Mouse (Mus musculus) left cerebral cortex, adult 2 months (tissue): ENCODE measurements at regions not wholly inside any gene's neighbourhood (a gene's known extent, or its start where the extent isn't known, plus 50 kb on each side); places are given as distances from the start of the nearest gene placed in this dataset.

Experiments used
- DNase-seq, 2 experiments: peaks; one replicate each; pipeline ENCODE4 v3.0.0; 2021 to 2022; ENCODE audit warnings: low spot score in 2 of 2, mixed read lengths in 1 of 2; ENCODE audit errors: extremely low spot score in 1 of 2
- H3K27ac ChIP-seq: fragments of 200-600 bp; 2 replicates; pipeline ENCODE4 v1.8.1; 2022
- H3K4me3 ChIP-seq: fragments of 200-600 bp; 2 replicates; pipeline ENCODE4 v1.8.1; 2022
- CTCF ChIP-seq: fragments of 200-600 bp; IDR thresholded peaks from 2 replicates; pipeline ENCODE4 v1.8.1; 2022; ENCODE audit warnings: antibody characterized with exemption, mild to moderate bottlenecking, moderate library complexity
- intact Hi-C: fragments of 180-260 bp; cut with DNase I; formaldehyde crosslinking; loops from one replicate; pipeline ENCODE4 v1.15.1; 2025

DNA sequence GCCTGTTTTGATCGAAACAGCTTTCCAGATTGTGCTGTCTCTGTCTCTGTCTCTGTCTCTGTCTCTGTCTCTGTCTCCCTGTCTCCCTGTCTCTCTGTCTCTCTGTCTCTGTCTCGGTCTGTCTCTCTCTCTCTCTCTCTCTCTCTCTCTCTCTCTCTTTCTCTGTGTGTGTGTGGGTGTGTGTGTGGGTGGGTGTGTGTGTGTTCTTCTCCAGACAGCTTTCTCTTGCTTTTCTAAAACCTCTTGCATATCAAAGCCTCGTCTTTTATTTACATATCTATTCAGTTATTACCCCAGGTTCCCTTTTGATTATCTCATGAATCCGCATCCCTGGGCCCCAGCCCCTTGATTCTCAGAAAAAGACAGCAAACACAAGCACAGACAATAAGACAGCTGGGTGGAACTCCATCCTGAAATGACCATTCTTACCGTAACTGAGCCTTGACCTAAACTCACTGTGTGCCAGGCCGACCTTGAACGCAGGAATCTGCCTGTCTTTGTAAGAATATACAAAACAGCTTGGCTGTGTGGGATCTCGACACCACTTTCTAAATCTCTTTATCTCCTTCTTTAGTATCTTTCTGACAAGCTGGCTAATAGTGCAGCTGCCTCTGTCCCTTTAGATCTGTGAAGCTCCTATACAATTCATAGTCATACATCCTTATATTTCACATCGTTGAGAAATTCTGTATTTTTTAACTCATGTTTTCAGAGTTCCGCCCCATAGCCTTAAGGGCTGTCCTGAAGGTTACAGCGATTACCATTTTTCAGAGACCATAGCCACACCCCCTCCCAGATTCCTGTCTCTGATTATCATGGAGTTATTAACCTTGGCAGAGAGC, 141.3 kb downstream of the Rnd3 start:
- DNase-seq = no peak
- no peak for TF ChIP-seq CTCF
- Histone ChIP-seq H3K4me3 (no peak overlapping the region), H3K27ac (no peak overlapping the region)
- intact Hi-C loops = no loop called here

DNA sequence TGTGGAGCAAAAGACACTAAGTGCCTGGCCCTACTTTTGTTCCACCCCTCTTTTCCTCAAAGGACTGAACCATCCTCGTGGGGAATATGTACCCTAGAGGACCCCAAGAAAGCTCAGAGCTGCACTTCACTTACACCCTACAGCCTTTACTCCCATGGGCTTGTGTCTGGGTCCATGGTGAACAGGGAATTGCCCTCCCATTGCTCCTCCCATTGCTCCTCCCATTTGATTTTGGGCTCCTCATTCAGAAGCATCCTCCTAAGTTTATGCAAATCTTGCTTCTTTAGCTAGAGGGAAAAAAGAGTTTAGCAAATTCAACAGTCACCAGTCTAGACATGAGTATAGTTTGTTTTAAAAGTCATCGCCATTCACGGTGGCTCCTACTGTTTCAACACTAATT, 142.1 kb downstream of the Rnd3 start:
- no peak for DNase-seq

DNA sequence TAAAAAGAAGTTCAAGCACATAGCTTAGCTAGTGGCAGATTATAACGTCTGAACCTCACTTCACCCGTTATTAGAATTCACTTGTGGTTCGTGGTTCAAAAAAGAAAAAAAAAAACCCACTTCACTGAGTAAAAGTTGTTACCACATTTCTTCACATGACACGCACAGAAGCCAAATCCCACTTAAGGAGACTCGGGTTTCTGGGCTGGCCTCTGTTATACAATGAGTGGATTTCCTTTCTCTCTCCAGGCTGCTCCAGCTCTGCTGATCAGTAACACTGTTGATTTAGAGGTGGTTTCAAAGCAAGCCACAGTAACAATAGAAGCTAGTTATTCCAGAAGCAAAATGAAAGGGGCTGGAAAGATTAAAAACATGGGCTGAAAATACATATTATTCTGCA, 147.4 kb downstream of the Rnd3 start:
- TF ChIP-seq CTCF = no peak
- intact Hi-C loops = no loop called here
- DNase-seq = no peak
- Histone ChIP-seq H3K27ac (no peak overlapping the region), H3K4me3 (no peak overlapping the region)

More for the DNA sequence above, 142.1 kb downstream of the Rnd3 start:
- Histone ChIP-seq H3K27ac (no peak overlapping the region), H3K4me3 (no peak overlapping the region)
- no peak for TF ChIP-seq CTCF
- intact Hi-C loops = no loop called here

DNA sequence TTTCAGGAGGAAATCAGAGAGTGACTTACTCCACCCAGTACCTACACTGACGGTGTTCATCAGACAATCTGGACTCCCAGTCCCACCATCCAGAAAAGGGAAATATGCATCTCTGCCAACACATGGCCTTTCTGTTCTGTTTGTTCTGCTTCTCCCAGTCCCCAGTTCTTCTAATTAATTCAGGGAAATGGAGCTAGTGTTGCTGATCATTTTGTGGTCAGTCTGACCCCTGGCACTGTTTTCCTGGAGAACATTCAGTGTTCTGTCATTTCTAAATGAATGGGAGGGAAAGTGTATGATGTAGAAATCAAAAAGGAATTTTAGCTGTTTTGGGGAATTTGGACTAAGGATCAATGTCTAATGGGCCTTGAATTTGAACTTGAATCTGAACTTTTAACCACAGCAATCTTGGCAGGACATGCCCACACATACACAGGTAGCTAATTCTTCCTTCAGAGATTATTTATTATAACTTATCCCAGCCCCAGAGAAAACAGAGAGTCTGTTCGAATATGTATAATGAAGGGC, 165.0 kb downstream of the Rnd3 start:
- H3K4me3 ChIP-seq = no peak overlapping the region
- DNase-seq = no peak
- intact Hi-C loops = no loop called here
- no peak for TF ChIP-seq CTCF
- no peak overlapping the region for H3K27ac ChIP-seq

DNA sequence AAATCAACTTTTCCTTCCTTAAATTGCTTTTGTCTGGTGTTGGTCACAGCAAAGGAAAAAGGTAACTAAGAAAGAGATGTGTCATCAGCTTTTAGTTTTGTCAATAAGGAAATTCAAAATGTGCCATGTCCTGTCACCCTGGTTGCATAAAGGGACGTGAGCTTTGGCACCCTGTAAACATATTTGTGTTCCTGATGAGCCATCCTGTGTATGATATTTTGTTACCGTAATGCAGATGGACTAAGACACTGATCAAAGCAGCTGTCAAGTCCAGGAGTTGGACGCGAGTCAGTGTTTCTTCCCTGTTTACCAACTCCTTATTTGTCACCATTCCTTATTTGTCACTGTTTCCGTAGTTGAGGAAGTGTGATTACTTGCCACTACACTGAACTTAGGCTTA, 166.3 kb downstream of the Rnd3 start:
- DNase-seq = no peak
- intact Hi-C loops = no loop called here
- no peak overlapping the region for H3K4me3 ChIP-seq
- TF ChIP-seq CTCF = no peak
- H3K27ac ChIP-seq = no peak overlapping the region

DNA sequence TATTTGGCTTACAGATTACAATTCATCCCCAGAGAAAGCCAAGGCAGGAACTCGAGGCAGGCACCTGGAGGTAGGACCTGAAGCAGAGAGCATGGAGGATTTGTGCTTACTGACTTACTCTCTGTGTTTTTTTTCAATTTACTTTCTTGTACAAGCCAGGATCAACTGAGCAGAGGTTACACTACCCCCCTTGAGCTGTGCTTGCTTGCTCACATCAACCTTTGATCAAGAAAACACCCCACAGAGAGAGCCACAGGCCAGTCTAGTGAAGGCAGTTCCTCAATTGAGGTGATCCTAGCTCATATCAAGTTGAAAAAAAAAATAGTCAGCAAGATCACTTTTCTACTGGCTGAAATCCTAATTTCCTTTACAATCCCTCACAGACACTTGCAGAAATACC, 170.6 kb downstream of the Rnd3 start:
- intact Hi-C loops = loop anchor here (10.0 kb wide), 1 partner anchor 674 kb away; no protein-coding TSS in a partner anchor
- Histone ChIP-seq H3K27ac (no peak overlapping the region), H3K4me3 (no peak overlapping the region)
- no peak for TF ChIP-seq CTCF
- DNase-seq = no peak

DNA sequence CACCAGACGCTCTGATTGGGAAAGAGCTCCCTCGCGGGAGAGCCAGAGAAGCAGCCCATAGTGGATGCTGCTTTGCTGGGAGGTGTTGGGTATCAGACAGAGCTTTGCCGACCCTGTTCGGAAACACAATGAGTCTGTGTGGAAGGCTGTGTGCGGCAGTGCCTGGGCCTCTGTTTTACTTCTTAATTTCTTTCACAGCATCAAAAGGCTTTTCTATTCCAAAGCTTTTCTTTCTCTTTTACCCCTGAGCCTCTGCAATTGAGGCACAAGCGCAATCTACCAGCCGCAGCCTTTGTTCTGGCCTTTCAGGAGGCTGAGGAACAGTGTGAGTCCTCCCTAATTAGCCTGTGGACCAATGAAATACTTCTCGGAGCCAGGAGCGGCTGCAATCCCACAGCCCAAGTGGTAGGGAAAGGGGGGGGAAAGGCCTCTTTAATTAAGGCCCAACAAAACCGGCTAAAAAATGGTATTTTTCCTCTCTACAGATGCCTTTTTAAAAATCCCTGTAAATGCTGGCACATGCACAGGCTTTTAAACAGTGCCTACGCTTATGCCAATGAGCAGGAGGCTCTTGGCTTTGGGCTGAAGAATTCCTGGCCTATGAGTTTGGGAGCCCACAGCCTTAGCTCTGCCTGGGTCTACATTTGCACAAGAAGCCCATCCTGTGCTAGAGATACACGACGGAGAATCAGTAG, 177.6 kb downstream of the Rnd3 start:
- no peak for TF ChIP-seq CTCF
- Histone ChIP-seq H3K4me3 (no peak overlapping the region; the same call in 1 of the 2 replicates), H3K27ac (no peak overlapping the region)
- DNase-seq = peak; percentile 18 to 44
- intact Hi-C loops = loop anchor here (2.0 to 10.0 kb wide), 2 partner anchors 176 to 666 kb away; no protein-coding TSS in a partner anchor

DNA sequence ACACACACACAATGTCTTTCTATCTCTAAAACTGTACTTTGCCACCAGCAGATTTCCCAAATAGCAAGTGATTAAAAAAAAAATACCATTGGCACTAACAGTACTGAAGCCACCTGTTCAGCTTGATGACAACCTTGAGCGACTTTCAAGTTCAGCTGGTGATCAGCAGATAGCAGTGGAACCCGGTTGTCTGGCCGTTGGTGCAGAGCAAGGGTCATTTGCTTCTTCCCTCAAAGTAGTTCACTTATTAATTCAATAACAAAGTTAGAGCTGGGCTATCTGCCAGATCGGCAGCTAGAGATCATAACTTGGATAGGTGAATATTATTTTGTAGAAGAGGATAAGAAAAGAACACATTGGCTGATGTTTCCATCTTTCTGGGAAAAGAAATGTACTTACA, 180.5 kb downstream of the Rnd3 start:
- no peak for DNase-seq
- intact Hi-C loops = no loop called here
- Histone ChIP-seq H3K4me3 (no peak overlapping the region), H3K27ac (no peak overlapping the region)
- TF ChIP-seq CTCF = no peak

DNA sequence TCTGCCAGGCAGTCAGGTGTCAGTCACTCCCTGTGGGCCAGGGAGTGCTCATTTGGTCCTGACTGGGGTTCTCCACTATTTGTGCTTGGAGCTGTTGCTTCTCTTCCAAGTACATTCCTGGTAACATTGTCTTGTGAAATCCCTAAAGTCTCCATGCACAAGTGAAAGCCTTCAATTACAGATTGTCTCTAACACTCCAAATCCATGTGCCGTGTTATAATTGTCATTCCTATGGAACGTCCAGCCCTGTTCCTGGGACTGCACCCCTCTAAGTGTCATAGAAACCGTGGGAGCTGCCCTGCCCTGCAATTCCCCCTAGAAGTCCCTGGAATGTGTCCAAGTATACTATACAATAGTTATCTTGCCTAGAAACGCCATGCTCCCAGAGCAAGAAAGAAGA, 181.1 kb downstream of the Rnd3 start:
- TF ChIP-seq CTCF = no peak
- no peak for DNase-seq
- Histone ChIP-seq H3K27ac (no peak overlapping the region), H3K4me3 (no peak overlapping the region)
- intact Hi-C loops = no loop called here

DNA sequence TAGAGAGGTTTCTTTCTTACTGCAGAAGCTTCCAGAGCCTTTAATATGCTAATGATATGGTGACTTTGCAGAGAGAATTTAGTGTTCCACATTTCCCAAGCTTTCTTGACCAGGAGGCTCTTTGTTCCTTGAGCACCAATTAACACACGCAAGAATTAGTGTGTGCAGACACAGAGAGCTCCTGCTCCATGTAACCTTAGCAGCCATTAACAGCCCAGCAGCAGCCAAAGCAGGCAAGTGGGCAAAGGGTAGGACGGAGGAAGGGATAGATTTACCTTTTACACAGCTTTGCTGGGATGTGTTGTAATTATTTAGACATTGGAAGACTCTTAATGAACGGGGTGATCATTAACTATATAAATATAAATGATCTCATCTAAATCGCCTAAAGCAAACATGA, 181.8 kb downstream of the Rnd3 start:
- intact Hi-C loops = no loop called here
- no peak for TF ChIP-seq CTCF

DNA sequence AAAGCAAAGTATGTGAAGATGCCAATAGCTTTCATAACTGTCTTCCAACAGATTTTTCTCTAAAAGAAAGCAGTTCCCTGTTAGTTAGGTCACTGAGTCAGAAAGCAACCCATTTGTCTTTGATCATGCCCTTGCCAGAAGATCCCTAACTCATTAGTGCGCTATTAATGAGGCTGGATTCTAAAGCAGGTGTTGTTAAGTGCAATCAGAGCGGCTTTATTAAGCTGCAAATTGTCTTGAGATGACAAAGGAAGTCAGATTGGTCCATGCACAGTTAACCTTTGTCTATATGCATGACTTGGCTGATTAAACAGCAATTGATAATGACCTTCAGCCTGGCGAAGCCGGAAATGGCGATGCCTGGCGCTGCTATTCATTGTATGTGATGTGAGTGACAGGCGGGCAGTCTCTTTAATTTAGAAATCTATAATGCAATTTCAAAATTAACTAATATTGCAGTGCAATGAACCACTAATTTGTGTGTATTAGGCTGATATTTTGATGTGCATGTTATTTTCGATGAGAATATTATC, 183.4 kb downstream of the Rnd3 start:
- no peak for TF ChIP-seq CTCF
- no peak for DNase-seq
- Histone ChIP-seq H3K27ac (no peak overlapping the region), H3K4me3 (no peak overlapping the region)
- intact Hi-C loops = no loop called here

More for the DNA sequence above, 181.8 kb downstream of the Rnd3 start:
- Histone ChIP-seq H3K4me3 (no peak overlapping the region), H3K27ac (no peak overlapping the region)
- DNase-seq = no peak

DNA sequence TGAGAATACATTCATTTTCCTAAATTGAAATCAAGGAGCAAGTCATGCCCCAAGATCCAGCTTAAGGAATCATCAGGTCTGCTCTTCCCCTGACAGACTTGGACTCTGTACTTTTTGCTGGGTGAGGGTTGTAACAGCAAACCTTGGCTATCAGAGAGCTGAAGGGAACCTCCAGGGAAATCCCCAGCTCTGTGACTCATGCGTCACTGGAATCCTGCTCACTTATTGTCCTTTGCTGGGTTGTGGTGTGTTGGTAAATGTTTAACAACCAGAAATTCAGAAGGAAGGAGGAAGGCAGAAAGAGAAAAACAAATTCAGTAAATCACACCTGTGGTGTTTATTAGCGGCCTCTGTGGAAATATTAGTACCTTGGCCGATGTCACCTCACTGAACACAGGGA, 184.8 kb downstream of the Rnd3 start:
- H3K4me3 ChIP-seq = no peak overlapping the region
- no peak for DNase-seq
- intact Hi-C loops = no loop called here
- H3K27ac ChIP-seq = no peak overlapping the region
- TF ChIP-seq CTCF = no peak
